ENCODE assay signal across 11 mouse cellular contexts in genomic region chr5:128935359-128935899, GRCm38 (mm10). TPM values are rescaled to one million over a fixed set of nuclear protein-coding genes. Genes with fewer than 3 reads are reported as not detected.
DNase-seq lines count a peak whose midpoint lies in the region; ATAC-seq lines count a peak whose summit lies in the region.
"Had no signal": no experiment of that assay in that cellular context is flagged by ENCODE, and none has a peak within 500 bp of the region (broad histone marks: within the 10 kb centered on the region; RNA-seq: fewer than 3 reads in every experiment).

No protein-coding gene starts in this region.

- H3K9me3 ChIP-seq in lung, embryonic 15.5 days: no peaks in the 10 kb centered on the region
- H3K9me3 ChIP-seq in heart, embryonic 11.5 days (replicated peaks; ENCODE audit: control insufficient read depth, low read length): no peaks in the 10 kb centered on the region
- H3K9me3 ChIP-seq in neural tube, embryonic 15.5 days (replicated peaks): no peaks in the 10 kb centered on the region

- H3K4me2 ChIP-seq in lung, embryonic 15.5 days: no peak overlapping the region
- H3K4me2 ChIP-seq in heart, embryonic 11.5 days: no peak overlapping the region
- no peak overlapping the region for H3K4me2 ChIP-seq in neural tube, embryonic 15.5 days

- no peak overlapping the region for H3K4me3 ChIP-seq in lung, embryonic 15.5 days
- no peak overlapping the region for H3K4me3 ChIP-seq in heart, embryonic 11.5 days (ENCODE audit: low read depth, low read length)
- no peak overlapping the region for H3K4me3 ChIP-seq in neural tube, embryonic 15.5 days (replicated peaks)
- H3K4me3 ChIP-seq: left cerebral cortex, adult 2 months had no signal

- no peaks in the 10 kb centered on the region for H3K36me3 ChIP-seq in lung, embryonic 15.5 days
- H3K36me3 ChIP-seq in heart, embryonic 11.5 days (ENCODE audit: control insufficient read depth, insufficient read depth, low read length): no peaks in the 10 kb centered on the region
- H3K36me3 ChIP-seq in neural tube, embryonic 15.5 days: no peaks in the 10 kb centered on the region

- peak; percentile 84 to 88 for DNase-seq in cerebellum, postnatal 14 days
- DNase-seq in cerebellum, adult 11 months: no peak
- no peak for DNase-seq in lung, postnatal 25 days (ENCODE audit: low spot score)
- DNase-seq in urinary bladder, adult 2 months (ENCODE audit: low spot score): no peak

- WGBS in lung, embryonic 15.5 days: 56% methylated on average over 6 of the region's 6 CpGs
- 66% methylated on average over 6 of the region's 6 CpGs for WGBS in heart, embryonic 11.5 days (ENCODE audit: insufficient replicate concordance)
- 61% methylated on average over 6 of the region's 6 CpGs for WGBS in neural tube, embryonic 15.5 days

- H3K9ac ChIP-seq in lung, embryonic 15.5 days: no peak overlapping the region
- no peak overlapping the region for H3K9ac ChIP-seq in heart, embryonic 11.5 days (ENCODE audit: low read depth, low read length)
- no peak overlapping the region for H3K9ac ChIP-seq in neural tube, embryonic 15.5 days (replicated peaks)

- ATAC-seq in lung, embryonic 15.5 days (ENCODE audit: borderline replicate concordance, extremely low read depth, low FRiP score, low TSS enrichment): peak; percentile 47; the same call in 1 of the 2 replicates
- peak; percentile 64; the same call in 1 of the 2 replicates for ATAC-seq in heart, embryonic 11.5 days (replicated peaks; ENCODE audit: insufficient number of reproducible peaks, low FRiP score, low TSS enrichment)
- ATAC-seq in neural tube, embryonic 15.5 days (ENCODE audit: low FRiP score): peak; percentile 68; the same call in 1 of the 2 replicates
- no peak for ATAC-seq in megakaryocyte-erythroid progenitor cell, adult 5-6 weeks (replicated peaks; ENCODE audit: low FRiP score, low TSS enrichment, poor library complexity, severe bottlenecking)
- ATAC-seq: activated CD4-positive, CD25-positive, alpha-beta regulatory T cell, adult 4 months had no signal

- no peaks in the 10 kb centered on the region for H3K27me3 ChIP-seq in lung, embryonic 15.5 days
- H3K27me3 ChIP-seq in heart, embryonic 11.5 days (ENCODE audit: control insufficient read depth, insufficient read depth, low read length): no peaks in the 10 kb centered on the region
- H3K27me3 ChIP-seq in neural tube, embryonic 15.5 days (replicated peaks): no peaks in the 10 kb centered on the region

- H3K27ac ChIP-seq in lung, embryonic 15.5 days: no peak overlapping the region
- H3K27ac ChIP-seq in heart, embryonic 11.5 days (ENCODE audit: low read depth, low read length): no peak overlapping the region
- H3K27ac ChIP-seq in neural tube, embryonic 15.5 days (replicated peaks): no peak overlapping the region
- H3K27ac ChIP-seq: left cerebral cortex, adult 2 months had no signal

- H3K4me1 ChIP-seq in lung, embryonic 15.5 days: 0 out of 2 replicates have a peak, but pooled peaks cover 3% of the 10 kb centered on the region
- no peaks in the 10 kb centered on the region for H3K4me1 ChIP-seq in heart, embryonic 11.5 days (ENCODE audit: control insufficient read depth, insufficient read depth, low read length)
- peaks cover 12% of the 10 kb centered on the region for H3K4me1 ChIP-seq in neural tube, embryonic 15.5 days

RNA-seq across cellular contexts. Expression of gene Rimbp2, which starts 17.9 kb away (rescaled TPM):
- polyA plus RNA-seq in lung, embryonic 15.5 days (2015; fragmentation: Nextera tagmentation; extraction: Ambion mirVana): 0.03 and 0.26 TPM in 2 replicates
- 0.03 and 0.39 TPM in 2 replicates for polyA plus RNA-seq in heart, embryonic 11.5 days (2014; fragmentation: Nextera tagmentation; extraction: Ambion mirVana)
- 5.8 and 7.0 TPM in 2 replicates for polyA plus RNA-seq in neural tube, embryonic 15.5 days (2015; fragmentation: Nextera tagmentation; extraction: Ambion mirVana)
- 0.04 and 0.12 TPM in 2 replicates for polyA plus RNA-seq in urinary bladder, adult 2 months (2012; rRNA removed)
- not detected in 2 replicates for total RNA-seq in megakaryocyte-erythroid progenitor cell, adult 5-6 weeks (2014; fragmentation: Nextera tagmentation)
- not detected in 2 replicates for total RNA-seq in megakaryocyte-erythroid progenitor cell, adult 5-6 weeks (2017)
- polyA plus RNA-seq: activated CD4-positive, CD25-positive, alpha-beta regulatory T cell, adult 4 months; spleen, adult 2 months had no signal

Comparison
In these comparisons a context has a peak if more than half of its experiments do, and no peak if none do; other contexts are left out.
1. DNase-seq: peak in cerebellum, postnatal 14 days (2 of 2); none in cerebellum, adult 11 months (single experiment), lung, postnatal 25 days (single experiment) and urinary bladder, adult 2 months (single experiment).